Mouse (Mus musculus) ZHBTc4 (cell line): ENCODE data around the gene Pkm.

ENCODE experiments used
- DNase-seq: peaks from one replicate; pipeline ENCODE4 v3.0.0-alpha.2; 2011; ENCODE audit warnings: low read depth, low spot score

Gene Pkm

GRCm38 (mm10) chr9:59706850-59707825 is 51.0 kb downstream of the Pkm start:
- peak; percentile 83 for DNase-seq

GRCm38 (mm10) chr9:59709225-59709624 is 53.1 kb downstream of the Pkm start:
- DNase-seq = no peak

DNA sequence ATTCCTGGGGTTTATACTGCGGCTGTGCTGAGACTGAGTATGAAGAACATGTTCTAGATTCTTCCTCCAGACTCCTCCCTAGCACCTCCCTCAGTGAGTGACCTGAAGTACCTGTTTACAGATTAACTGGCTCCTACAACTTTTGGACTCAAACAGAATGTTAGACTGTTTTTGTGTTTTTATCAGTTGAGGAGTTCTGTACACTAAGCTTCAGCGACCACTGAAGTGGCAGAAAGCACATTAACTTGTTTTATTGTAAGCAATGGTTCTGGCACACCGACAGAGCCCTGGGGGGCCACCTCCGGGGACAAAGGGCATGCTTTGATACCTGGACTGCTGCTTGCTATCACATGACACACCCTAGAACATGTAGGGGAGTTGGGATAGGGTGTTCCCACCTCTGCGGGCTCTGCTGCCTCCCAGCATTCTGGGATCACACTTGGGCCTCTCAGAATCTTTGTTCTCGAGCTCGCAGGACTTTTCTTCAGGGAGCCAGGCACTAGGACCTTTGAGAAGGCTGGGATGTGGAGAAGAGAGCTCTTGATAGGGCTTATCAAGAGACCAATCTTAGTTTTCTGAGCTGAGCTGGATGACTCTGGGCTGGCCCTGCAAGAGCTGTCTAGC is 60.2 kb downstream of the Pkm start:
- no peak for DNase-seq

DNA sequence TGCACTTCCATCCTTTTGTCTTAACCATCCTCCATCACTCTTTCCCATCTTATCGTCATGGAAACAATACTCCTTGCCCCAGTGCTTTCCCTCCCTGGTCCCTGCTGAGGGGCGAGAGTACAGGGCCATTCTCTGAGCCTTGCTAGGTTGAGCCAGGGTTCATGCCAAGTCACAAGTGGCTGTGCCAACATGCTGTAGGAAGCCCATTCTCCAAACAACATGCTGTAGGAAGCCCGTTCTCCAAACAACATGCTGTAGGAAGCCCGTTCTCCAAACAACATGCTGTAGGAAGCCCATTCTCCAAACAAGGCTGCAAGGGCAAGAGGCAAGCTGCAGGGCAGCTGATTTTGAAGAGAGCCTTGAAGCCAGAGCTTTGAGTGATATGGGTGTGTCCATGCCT is 62.1 kb downstream of the Pkm start:
- no peak for DNase-seq

GRCm38 (mm10) chr9:59721144-59721543 is 65.0 kb downstream of the Pkm start:
- no peak for DNase-seq

DNA sequence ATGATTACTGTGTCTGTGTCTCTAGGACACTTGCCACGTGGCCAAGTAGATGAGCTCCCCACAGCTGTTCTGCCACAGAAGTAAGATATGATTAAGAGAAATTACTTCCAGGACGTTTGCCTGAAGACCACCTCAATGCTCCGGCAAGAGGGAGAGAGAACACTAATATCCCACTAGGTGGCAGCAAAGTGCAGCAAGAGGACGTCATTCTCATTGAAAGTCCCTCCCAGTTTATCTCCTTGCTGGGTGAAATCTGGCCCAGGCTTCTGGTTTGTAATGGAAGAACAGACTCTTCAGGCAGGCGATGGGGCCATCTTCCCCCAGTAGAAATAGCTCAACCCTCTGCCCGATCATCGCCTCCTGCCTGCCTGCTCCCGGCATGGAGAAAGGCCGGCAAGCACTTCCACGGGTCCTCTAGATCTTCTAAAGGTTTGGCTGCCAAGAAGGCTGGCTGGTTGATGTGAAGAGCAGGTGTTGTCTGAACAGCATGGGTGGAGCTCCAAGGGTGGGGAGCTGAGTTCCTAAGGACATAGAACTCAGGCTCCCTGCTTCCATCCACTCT is 67.0 kb downstream of the Pkm start:
- peak; percentile 90 for DNase-seq

- peak; percentile 54 for DNase-seq
Measured at GRCm38 (mm10) chr9:59723791-59724442, 67.7 kb downstream of the Pkm start.

GRCm38 (mm10) chr9:59725515-59725914 is 69.3 kb downstream of the Pkm start:
- DNase-seq = no peak

GRCm38 (mm10) chr9:59727569-59728286 is 71.6 kb downstream of the Pkm start:
- no peak for DNase-seq
